Mouse (Mus musculus) lung, adult 18-20 months (tissue): ENCODE measurements around the gene Vav3.

Experiments used
- DNase-seq, 2 experiments: peaks; one replicate each; pipeline ENCODE4 v3.0.0; 2022; ENCODE audit warnings: mixed read lengths in 2 of 2

Gene Vav3

GRCm38 (mm10) chr3:109353814-109354213, 13.4 kb downstream of the Vav3 start:
- no peak for DNase-seq

GRCm38 (mm10) chr3:109355158-109355557, 14.7 kb downstream of the Vav3 start:
- no peak for DNase-seq

GRCm38 (mm10) chr3:109360746-109361145, 20.3 kb downstream of the Vav3 start:
- no peak for DNase-seq

- DNase-seq: peak; percentile 51 to 65
Observed at GRCm38 (mm10) chr3:109361882-109362281, 21.4 kb downstream of the Vav3 start.

- DNase-seq: no peak
Observed at GRCm38 (mm10) chr3:109362310-109362709, 21.9 kb downstream of the Vav3 start.

GRCm38 (mm10) chr3:109363522-109363921, 23.1 kb downstream of the Vav3 start:
- DNase-seq: no peak

GRCm38 (mm10) chr3:109365875-109366274, 25.4 kb downstream of the Vav3 start:
- no peak for DNase-seq

- no peak for DNase-seq
Observed at GRCm38 (mm10) chr3:109366411-109366851, 26.0 kb downstream of the Vav3 start.

GRCm38 (mm10) chr3:109368383-109369289, 28.2 kb downstream of the Vav3 start:
- peak; percentile 17 to 65 for DNase-seq

- no peak for DNase-seq
Observed at GRCm38 (mm10) chr3:109371576-109371975, 31.1 kb downstream of the Vav3 start.

- DNase-seq: no peak
Observed at GRCm38 (mm10) chr3:109372678-109373077, 32.2 kb downstream of the Vav3 start.

- DNase-seq: no peak
Observed at GRCm38 (mm10) chr3:109378278-109378677, 37.8 kb downstream of the Vav3 start.

- no peak for DNase-seq
Observed at GRCm38 (mm10) chr3:109378684-109379083, 38.2 kb downstream of the Vav3 start.

- DNase-seq: no peak
Observed at GRCm38 (mm10) chr3:109388730-109389129, 48.3 kb downstream of the Vav3 start.

- DNase-seq: no peak
Observed at GRCm38 (mm10) chr3:109401527-109401926, 61.1 kb downstream of the Vav3 start.

- DNase-seq: no peak
Observed at GRCm38 (mm10) chr3:109411294-109411693, 70.8 kb downstream of the Vav3 start.

GRCm38 (mm10) chr3:109420403-109420802, 80.0 kb downstream of the Vav3 start:
- no peak for DNase-seq

- no peak for DNase-seq
Observed at GRCm38 (mm10) chr3:109421019-109421418, 80.6 kb downstream of the Vav3 start.

- no peak for DNase-seq
Observed at GRCm38 (mm10) chr3:109423440-109424079, 83.1 kb downstream of the Vav3 start.

GRCm38 (mm10) chr3:109431285-109431684, 90.8 kb downstream of the Vav3 start:
- no peak for DNase-seq

GRCm38 (mm10) chr3:109438552-109438951, 98.1 kb downstream of the Vav3 start:
- no peak for DNase-seq

- no peak for DNase-seq
Observed at GRCm38 (mm10) chr3:109439253-109439652, 98.8 kb downstream of the Vav3 start.

GRCm38 (mm10) chr3:109440001-109440400, 99.5 kb downstream of the Vav3 start:
- no peak for DNase-seq

- no peak for DNase-seq
Observed at GRCm38 (mm10) chr3:109444077-109444476, 103.6 kb downstream of the Vav3 start.
